Mouse (Mus musculus): Measurements from ENCODE around the gene Usp45.
A peak's percentile ranks its signal among the peaks of the same experiment; 100 is the strongest.
"Not testable (repeated sequence)": the region's sequence is repeated elsewhere in the genome, so short reads cannot be mapped to it uniquely, and the experiment has no call there.

Gene Usp45

GRCm38 (mm10) chr4:21766863-21767304, at the start of gene Usp45, which contains the start of gene Tstd3:
Usp45 (plus strand) TSS chr4:21767156.
Tstd3 (minus strand) TSS chr4:21767212.
- DNase-seq = peak; percentile 81

GRCm38 (mm10) chr4:21722752-21723334, 44.1 kb upstream of the Usp45 start:
- no peak for DNase-seq

GRCm38 (mm10) chr4:21726912-21727614, 39.9 kb upstream of the Usp45 start:
- DNase-seq = peak; percentile 33

GRCm38 (mm10) chr4:21727615-21728165, 39.3 kb upstream of the Usp45 start, which contains the start of gene Ccnc:
Ccnc (plus strand) TSS chr4:21727701.
- peak; percentile 89 for DNase-seq

GRCm38 (mm10) chr4:21739169-21739568, 27.8 kb upstream of the Usp45 start:
- DNase-seq = peak; percentile 15

GRCm38 (mm10) chr4:21744142-21744541, 22.8 kb upstream of the Usp45 start:
- DNase-seq = not testable (repeated sequence)

GRCm38 (mm10) chr4:21745723-21746122, 21.2 kb upstream of the Usp45 start:
- no peak for DNase-seq

GRCm38 (mm10) chr4:21755123-21755789, 11.7 kb upstream of the Usp45 start:
- DNase-seq = no peak

- DNase-seq = no peak
These were observed 8.1 kb upstream of the Usp45 start for GRCm38 (mm10) chr4:21758860-21759259.

GRCm38 (mm10) chr4:21761416-21762160, 5.4 kb upstream of the Usp45 start:
- no peak for DNase-seq

- no peak for DNase-seq
These were observed 3.1 kb upstream of the Usp45 start for GRCm38 (mm10) chr4:21763827-21764226.

GRCm38 (mm10) chr4:21766171-21766862, 639 bp upstream of the Usp45 start:
- DNase-seq = no peak

GRCm38 (mm10) chr4:21771064-21771463, 4.1 kb downstream of the Usp45 start:
- DNase-seq = no peak

- no peak for DNase-seq
These were observed 5.3 kb downstream of the Usp45 start for GRCm38 (mm10) chr4:21772306-21772705.

GRCm38 (mm10) chr4:21776091-21776945, 9.4 kb downstream of the Usp45 start:
- peak; percentile 86 for DNase-seq

- DNase-seq = no peak
These were observed 9.9 kb downstream of the Usp45 start for GRCm38 (mm10) chr4:21776946-21777265.

- DNase-seq = peak; percentile 69
These were observed 14.1 kb downstream of the Usp45 start for GRCm38 (mm10) chr4:21780816-21781726.

- DNase-seq = no peak
These were observed 19.3 kb downstream of the Usp45 start for GRCm38 (mm10) chr4:21786268-21786667.

- no peak for DNase-seq
These were observed 21.9 kb downstream of the Usp45 start for GRCm38 (mm10) chr4:21788903-21789302.

GRCm38 (mm10) chr4:21789836-21790235, 22.9 kb downstream of the Usp45 start:
- DNase-seq = no peak
